Mouse (Mus musculus): ENCODE data around the gene Kif26b. TPM values are rescaled to one million over a fixed set of nuclear protein-coding genes. Genes with fewer than 3 reads are reported as not detected.
A peak's percentile ranks its signal among the peaks of the same experiment; 100 is the strongest.

Kif26b gene
- polyA plus RNA-seq, 1 experiment: 15.6 TPM

GRCm38 (mm10) chr1:178560043-178560442 is 31.1 kb downstream of the Kif26b start:
- Histone ChIP-seq H3K4me1 (ENCODE audit: control insufficient read depth, insufficient read depth, low read length) (peaks cover 10% of the 10 kb centered on the region), H3K27me3 (ENCODE audit: control insufficient read depth, insufficient read depth, low read length) (no peaks in the 10 kb centered on the region), H3K27ac (ENCODE audit: insufficient read depth, low read length) (no peak overlapping the region), H3K4me3 (replicated peaks; ENCODE audit: insufficient read depth, low read depth, low read length) (no peak overlapping the region)
- no peak for DNase-seq
- TF ChIP-seq CTCF (IDR thresholded peaks at IDR 0.05; ENCODE audit: borderline replicate concordance, insufficient read depth, low read depth, low read length): no peak
- TF ChIP-seq POLR2A (IDR thresholded peaks at IDR 0.05; ENCODE audit: borderline replicate concordance, insufficient read depth, low read length): no peak
- 97% methylated on average over 1 of the region's 1 CpGs for WGBS

GRCm38 (mm10) chr1:178563834-178564233 is 34.9 kb downstream of the Kif26b start:
- 12% methylated on average over 2 of the region's 2 CpGs for WGBS
- peak overlapping the region; percentile 74 for H3K27ac ChIP-seq (ENCODE audit: insufficient read depth, low read length)
- H3K4me1 ChIP-seq (ENCODE audit: control insufficient read depth, insufficient read depth, low read length): peaks cover 28% of the 10 kb centered on the region
- no peak for TF ChIP-seq CTCF (IDR thresholded peaks at IDR 0.05; ENCODE audit: borderline replicate concordance, insufficient read depth, low read depth, low read length)
- TF ChIP-seq POLR2A (IDR thresholded peaks at IDR 0.05; ENCODE audit: borderline replicate concordance, insufficient read depth, low read length): no peak
- H3K4me3 ChIP-seq (replicated peaks; ENCODE audit: insufficient read depth, low read depth, low read length): no peak overlapping the region
- DNase-seq: peak; percentile 47 to 82
- H3K27me3 ChIP-seq (ENCODE audit: control insufficient read depth, insufficient read depth, low read length): no peaks in the 10 kb centered on the region

GRCm38 (mm10) chr1:178564800-178565199 is 35.9 kb downstream of the Kif26b start:
- H3K4me1 ChIP-seq (ENCODE audit: control insufficient read depth, insufficient read depth, low read length): peaks cover 32% of the 10 kb centered on the region
- no peak for DNase-seq
- no peak for TF ChIP-seq POLR2A (IDR thresholded peaks at IDR 0.05; ENCODE audit: borderline replicate concordance, insufficient read depth, low read length)
- TF ChIP-seq CTCF (IDR thresholded peaks at IDR 0.05; ENCODE audit: borderline replicate concordance, insufficient read depth, low read depth, low read length): no peak
- no peak overlapping the region for H3K4me3 ChIP-seq (replicated peaks; ENCODE audit: insufficient read depth, low read depth, low read length)
- no peaks in the 10 kb centered on the region for H3K27me3 ChIP-seq (ENCODE audit: control insufficient read depth, insufficient read depth, low read length)
- no peak overlapping the region; the same call in 1 of the 2 replicates for H3K27ac ChIP-seq (ENCODE audit: insufficient read depth, low read length)
- WGBS: 66% methylated on average over 4 of the region's 4 CpGs

- H3K4me1 ChIP-seq (ENCODE audit: control insufficient read depth, insufficient read depth, low read length): peaks cover 24% of the 10 kb centered on the region
- H3K27ac ChIP-seq (ENCODE audit: insufficient read depth, low read length): no peak overlapping the region; the same call in 1 of the 2 replicates
- peak in 1 of 2 experiments; percentile 26 for DNase-seq
- WGBS: 55% methylated on average over 7 of the region's 7 CpGs
- TF ChIP-seq CTCF (IDR thresholded peaks at IDR 0.05; ENCODE audit: borderline replicate concordance, insufficient read depth, low read depth, low read length): no peak
- no peaks in the 10 kb centered on the region for H3K27me3 ChIP-seq (ENCODE audit: control insufficient read depth, insufficient read depth, low read length)
- H3K4me3 ChIP-seq (replicated peaks; ENCODE audit: insufficient read depth, low read depth, low read length): no peak overlapping the region
Observed at GRCm38 (mm10) chr1:178568551-178569545, 39.9 kb downstream of the Kif26b start.

- DNase-seq: no peak
- 71% methylated on average over 4 of the region's 4 CpGs for WGBS
- no peak overlapping the region for H3K27ac ChIP-seq (ENCODE audit: insufficient read depth, low read length)
- no peak overlapping the region for H3K4me3 ChIP-seq (replicated peaks; ENCODE audit: insufficient read depth, low read depth, low read length)
- TF ChIP-seq CTCF (IDR thresholded peaks at IDR 0.05; ENCODE audit: borderline replicate concordance, insufficient read depth, low read depth, low read length): no peak
- no peak for TF ChIP-seq POLR2A (IDR thresholded peaks at IDR 0.05; ENCODE audit: borderline replicate concordance, insufficient read depth, low read length)
- peaks cover 15% of the 10 kb centered on the region for H3K4me1 ChIP-seq (ENCODE audit: control insufficient read depth, insufficient read depth, low read length)
- H3K27me3 ChIP-seq (ENCODE audit: control insufficient read depth, insufficient read depth, low read length): no peaks in the 10 kb centered on the region
Observed at GRCm38 (mm10) chr1:178571009-178571408, 42.1 kb downstream of the Kif26b start.

GRCm38 (mm10) chr1:178571885-178572444 is 43.0 kb downstream of the Kif26b start:
- Histone ChIP-seq H3K4me3 (replicated peaks; ENCODE audit: insufficient read depth, low read depth, low read length) (no peak overlapping the region), H3K27ac (ENCODE audit: insufficient read depth, low read length) (no peak overlapping the region), H3K4me1 (ENCODE audit: control insufficient read depth, insufficient read depth, low read length) (peaks cover 12% of the 10 kb centered on the region), H3K27me3 (ENCODE audit: control insufficient read depth, insufficient read depth, low read length) (no peaks in the 10 kb centered on the region)
- DNase-seq: no peak
- WGBS: 62% methylated on average over 13 of the region's 13 CpGs
- TF ChIP-seq CTCF (IDR thresholded peaks at IDR 0.05; ENCODE audit: borderline replicate concordance, insufficient read depth, low read depth, low read length) (no peak), POLR2A (IDR thresholded peaks at IDR 0.05; ENCODE audit: borderline replicate concordance, insufficient read depth, low read length) (no peak)

- DNase-seq: no peak
- H3K27ac ChIP-seq (ENCODE audit: insufficient read depth, low read length): no peak overlapping the region
- no peaks in the 10 kb centered on the region for H3K27me3 ChIP-seq (ENCODE audit: control insufficient read depth, insufficient read depth, low read length)
- TF ChIP-seq CTCF (IDR thresholded peaks at IDR 0.05; ENCODE audit: borderline replicate concordance, insufficient read depth, low read depth, low read length): no peak
- no peak for TF ChIP-seq POLR2A (IDR thresholded peaks at IDR 0.05; ENCODE audit: borderline replicate concordance, insufficient read depth, low read length)
- peaks cover 7% of the 10 kb centered on the region for H3K4me1 ChIP-seq (ENCODE audit: control insufficient read depth, insufficient read depth, low read length)
- H3K4me3 ChIP-seq (replicated peaks; ENCODE audit: insufficient read depth, low read depth, low read length): no peak overlapping the region
- WGBS: 63% methylated on average over 4 of the region's 4 CpGs
Observed at GRCm38 (mm10) chr1:178573406-178574032, 44.6 kb downstream of the Kif26b start.

All from cerebellum, adult 2 months (tissue).